Mouse (Mus musculus) ES-Bruce4 (cell line): ENCODE data around the gene Scn2b. TPM values are rescaled to one million over a fixed set of nuclear protein-coding genes. Genes with fewer than 3 reads are reported as not detected.

ENCODE experiments used
- H3K27ac ChIP-seq: 2 replicates; pipeline ENCODE4 v1.5.1; 2012; ENCODE audit warnings: low read length, inconsistent platforms; ENCODE audit not compliant: insufficient read depth
- H3K27me3 ChIP-seq: 2 replicates; pipeline ENCODE4 v1.6.1; 2012; ENCODE audit warnings: mild to moderate bottlenecking, low read length, inconsistent platforms; ENCODE audit not compliant: control insufficient read depth, poor library complexity, insufficient read depth, severe bottlenecking
- H3K36me3 ChIP-seq: 2 replicates; pipeline ENCODE4 v1.6.1; 2012; ENCODE audit warnings: inconsistent platforms, mild to moderate bottlenecking, low read length, moderate library complexity; ENCODE audit not compliant: control insufficient read depth, poor library complexity, insufficient read depth, severe bottlenecking
- H3K4me1 ChIP-seq: one replicate; pipeline ENCODE4 v1.8.1; 2011; ENCODE audit warnings: low read length; ENCODE audit not compliant: control insufficient read depth, insufficient read depth
- H3K4me3 ChIP-seq: 2 replicates; pipeline ENCODE4 v1.5.1; 2011; ENCODE audit warnings: low read depth, mild to moderate bottlenecking, low read length
- H3K9ac ChIP-seq: 2 replicates; pipeline ENCODE4 v1.6.1; 2012; ENCODE audit warnings: low read depth, mild to moderate bottlenecking, inconsistent platforms; ENCODE audit not compliant: poor library complexity, severe bottlenecking
- H3K9me3 ChIP-seq: replicated peaks from 2 replicates; pipeline ENCODE4 v1.6.1; 2012; ENCODE audit warnings: mild to moderate bottlenecking, low read length, inconsistent platforms; ENCODE audit not compliant: control insufficient read depth, poor library complexity, insufficient read depth, severe bottlenecking
- CTCF ChIP-seq: IDR thresholded peaks from one replicate; pipeline ENCODE4 v1.8.1; 2011; ENCODE audit warnings: low read depth, low read length
- EP300 ChIP-seq: IDR thresholded peaks from 2 replicates; pipeline ENCODE4 v1.6.1; 2011; ENCODE audit warnings: low read depth, low read length; ENCODE audit not compliant: insufficient read depth
- POLR2A ChIP-seq: IDR thresholded peaks from one replicate; pipeline ENCODE4 v1.8.1; 2011; ENCODE audit warnings: low read length; ENCODE audit not compliant: insufficient read depth
- polyA plus RNA-seq: library from polyadenylated mRNA; stranded (reverse); fragments of >200 nt; gene quantifications from 2 replicates; pipeline ENCODE4 v1.2.4, GENCODE M21; 2011; ENCODE audit warnings: low read depth; ENCODE audit not compliant: missing spikeins, insufficient read depth, insufficient read length

Scn2b gene
- polyA plus RNA-seq, 1 experiment = 0.60 TPM

- H3K4me1 ChIP-seq = no peaks in the 10 kb centered on the region
- no peak overlapping the region for H3K4me3 ChIP-seq
- no peak overlapping the region for H3K9ac ChIP-seq
- H3K9me3 ChIP-seq = no peaks in the 10 kb centered on the region
- no peak overlapping the region for H3K27ac ChIP-seq
- no peaks in the 10 kb centered on the region for H3K27me3 ChIP-seq
- TF ChIP-seq EP300 (no peak), POLR2A (no peak), CTCF (no peak)
- H3K36me3 ChIP-seq = no peaks in the 10 kb centered on the region
These were observed 31.6 kb upstream of the Scn2b start for GRCm38 (mm10) chr9:45085741-45086690.

GRCm38 (mm10) chr9:45088040-45088439 lies 29.5 kb upstream of the Scn2b start:
- Histone ChIP-seq H3K9ac (no peak overlapping the region), H3K4me1 (no peaks in the 10 kb centered on the region), H3K36me3 (no peaks in the 10 kb centered on the region), H3K27ac (no peak overlapping the region), H3K27me3 (no peaks in the 10 kb centered on the region), H3K9me3 (no peaks in the 10 kb centered on the region), H3K4me3 (no peak overlapping the region)
- TF ChIP-seq CTCF (no peak), POLR2A (no peak), EP300 (no peak)

- Histone ChIP-seq H3K36me3 (no peaks in the 10 kb centered on the region), H3K27me3 (no peaks in the 10 kb centered on the region), H3K27ac (no peak overlapping the region), H3K4me1 (no peaks in the 10 kb centered on the region), H3K9me3 (no peaks in the 10 kb centered on the region), H3K4me3 (no peak overlapping the region), H3K9ac (no peak overlapping the region)
- TF ChIP-seq POLR2A (no peak), CTCF (peak; percentile 27)
These were observed 26.8 kb upstream of the Scn2b start for GRCm38 (mm10) chr9:45090811-45091210.

DNA sequence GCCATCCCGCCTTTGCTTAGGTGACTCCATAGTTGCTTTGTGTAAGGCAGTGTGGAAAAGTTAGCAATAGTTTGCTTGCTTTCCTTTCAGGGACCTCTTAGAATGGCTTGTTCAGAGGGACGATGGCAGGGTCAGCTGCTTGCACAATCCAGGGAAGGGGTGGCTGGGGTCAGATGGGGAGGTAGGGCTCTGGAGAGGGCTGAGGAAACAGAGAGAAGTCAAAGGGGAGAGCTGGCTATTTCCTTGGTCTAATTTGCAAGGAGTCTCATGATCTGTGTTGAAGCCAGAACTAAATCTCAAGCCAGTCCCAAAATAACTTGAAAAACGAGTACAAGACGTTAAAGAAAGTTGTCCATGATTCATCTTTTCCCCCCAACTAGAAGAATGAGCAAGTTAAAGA lies 24.9 kb upstream of the Scn2b start:
- H3K27ac ChIP-seq = no peak overlapping the region
- no peaks in the 10 kb centered on the region for H3K36me3 ChIP-seq
- H3K27me3 ChIP-seq = no peaks in the 10 kb centered on the region
- no peaks in the 10 kb centered on the region for H3K9me3 ChIP-seq
- H3K4me3 ChIP-seq = peak overlapping the region; percentile 26
- TF ChIP-seq EP300 (no peak), CTCF (no peak), POLR2A (no peak)
- H3K9ac ChIP-seq = no peak overlapping the region
- H3K4me1 ChIP-seq = no peaks in the 10 kb centered on the region

- H3K36me3 ChIP-seq = no peaks in the 10 kb centered on the region
- no peaks in the 10 kb centered on the region for H3K9me3 ChIP-seq
- no peaks in the 10 kb centered on the region for H3K27me3 ChIP-seq
- no peak overlapping the region for H3K4me3 ChIP-seq
- no peak overlapping the region for H3K9ac ChIP-seq
- H3K4me1 ChIP-seq = no peaks in the 10 kb centered on the region
- TF ChIP-seq CTCF = no peak
- no peak for TF ChIP-seq POLR2A
- TF ChIP-seq EP300 = no peak
- no peak overlapping the region for H3K27ac ChIP-seq
These were observed 22.2 kb upstream of the Scn2b start for GRCm38 (mm10) chr9:45095149-45095937.

DNA sequence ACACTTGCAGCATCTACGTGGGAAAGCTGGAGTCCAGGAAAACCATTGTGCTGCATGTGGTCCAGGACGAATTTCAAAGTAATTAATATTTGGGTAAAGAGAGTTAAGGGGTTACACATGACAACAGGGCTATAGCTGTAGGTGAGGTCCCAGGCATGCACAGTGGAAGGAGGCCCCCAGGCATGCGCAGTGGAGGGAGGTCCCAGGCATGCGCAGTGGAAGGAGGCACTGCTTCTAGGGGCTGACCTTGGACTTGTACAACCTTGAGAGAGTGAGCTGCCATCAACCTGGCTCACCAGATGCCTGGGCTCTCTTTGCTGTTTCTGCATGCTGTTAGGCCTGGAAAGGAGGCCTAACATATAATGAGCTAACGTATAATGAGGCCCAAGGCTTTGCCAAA lies 19.7 kb upstream of the Scn2b start:
- H3K9ac ChIP-seq = no peak overlapping the region
- H3K36me3 ChIP-seq = no peaks in the 10 kb centered on the region
- TF ChIP-seq POLR2A (no peak), CTCF (no peak), EP300 (no peak)
- no peak overlapping the region for H3K27ac ChIP-seq
- no peaks in the 10 kb centered on the region for H3K27me3 ChIP-seq
- no peaks in the 10 kb centered on the region for H3K4me1 ChIP-seq
- no peaks in the 10 kb centered on the region for H3K9me3 ChIP-seq
- H3K4me3 ChIP-seq = no peak overlapping the region
